Mouse (Mus musculus) liver, embryonic 14.5 days (tissue): ENCODE results near the gene Hist3h2ba. TPM values are rescaled to one million over a fixed set of nuclear protein-coding genes. Genes with fewer than 3 reads are reported as not detected.
A peak's percentile ranks its signal among the peaks of the same experiment; 100 is the strongest.

ENCODE experiments used
- ATAC-seq: fragments of 200-750 bp; cut with Nextera tagmentation; 2 replicates; pipeline ENCODE4 v1.8.0; 2017; ENCODE audit warnings: moderate number of reproducible peaks, mild to moderate bottlenecking, moderate library complexity; ENCODE audit not compliant: insufficient read depth
- DNase-seq, 3 experiments: peaks; one replicate each; pipeline ENCODE4 v3.0.0-alpha.2; 2012 to 2013; ENCODE audit warnings: low read depth in 3 of 3, low spot score in 3 of 3
- H3K27ac ChIP-seq: fragments of 300-500 bp; sonication (generic); 2 replicates; pipeline ENCODE4 v1.5.1; 2014; ENCODE audit warnings: moderate library complexity, mild to moderate bottlenecking, control low read depth, inconsistent platforms
- H3K27me3 ChIP-seq: fragments of 300-500 bp; sonication (generic); 2 replicates; pipeline ENCODE4 v1.6.1; 2014; ENCODE audit warnings: mild to moderate bottlenecking, low read length, moderate library complexity; ENCODE audit not compliant: control insufficient read depth, insufficient read depth
- H3K36me3 ChIP-seq: fragments of 300-500 bp; sonication (generic); replicated peaks from 2 replicates; pipeline ENCODE4 v1.6.1; 2014; ENCODE audit warnings: low read depth; ENCODE audit not compliant: control insufficient read depth, insufficient read depth
- H3K4me1 ChIP-seq, 2 experiments: fragments of 200-500 bp in 1 of 2; fragments of 300-500 bp in 1 of 2; sonication (generic) in 1 of 2; replicated peaks; 2 replicates each; pipeline ENCODE4 v1.6.1; 2012 to 2014; ENCODE audit warnings: antibody characterized with exemption in 1 of 2, inconsistent platforms in 1 of 2, low read length in 1 of 2; ENCODE audit not compliant: control insufficient read depth in 2 of 2, insufficient read depth in 2 of 2
- H3K4me2 ChIP-seq: fragments of 300-500 bp; sonication (generic); 2 replicates; pipeline ENCODE4 v1.6.1; 2014; ENCODE audit warnings: low read depth, mild to moderate bottlenecking, control low read depth, moderate library complexity
- H3K4me3 ChIP-seq, 2 experiments: fragments of 200-500 bp in 1 of 2; fragments of 300-500 bp in 1 of 2; sonication (generic) in 1 of 2; 2 replicates each; pipeline ENCODE4 v1.5.1; 2012 to 2014; ENCODE audit warnings: low read depth in 2 of 2, low read length in 2 of 2, mild to moderate bottlenecking in 2 of 2, control low read depth in 1 of 2, inconsistent platforms in 1 of 2, moderate library complexity in 1 of 2; ENCODE audit not compliant: insufficient read depth in 1 of 2
- H3K9ac ChIP-seq: fragments of 300-500 bp; sonication (generic); replicated peaks from 2 replicates; pipeline ENCODE4 v1.6.1; 2014; ENCODE audit warnings: mild to moderate bottlenecking, control low read depth, moderate library complexity
- H3K9me3 ChIP-seq: fragments of 300-500 bp; sonication (generic); 2 replicates; pipeline ENCODE4 v1.6.1; 2016; ENCODE audit warnings: low read length, mixed read lengths; ENCODE audit not compliant: control insufficient read depth
- CTCF ChIP-seq: IDR thresholded peaks from 2 replicates; pipeline ENCODE4 v1.5.1; 2016; ENCODE audit warnings: antibody characterized with exemption, low read depth, control low read depth
- EP300 ChIP-seq: IDR thresholded peaks from 2 replicates; pipeline ENCODE4 v1.6.1; 2016; ENCODE audit warnings: antibody characterized with exemption, low read depth
- WGBS: fragments of 180-500 bp; shearing (Covaris S2); extraction: QIAGEN DNeasy Blood & Tissue Kit; methylation state at CpG from one replicate; pipeline ENCODE4 v1.1.7; 2014; ENCODE audit not compliant: insufficient replicate concordance; 5-methylcytosine and 5-hydroxymethylcytosine counted together
- polyA plus RNA-seq, 2 experiments: library from polyadenylated mRNA; depleted of rRNA in 1 of 2; stranded (reverse) in 1 of 2; unstranded in 1 of 2; fragments of >200 nt; fragmentation: Nextera tagmentation in 1 of 2; extraction: Ambion mirVana in 1 of 2; gene quantifications; 2 replicates each; pipeline versions ENCODE4 v1.2.1 to v1.2.3; 2012 to 2014

Hist3h2ba gene
- polyA plus RNA-seq, 2 experiments, result 6.0 to 15.7 TPM

GRCm38 (mm10) chr11:58990794-58991193 is 42.1 kb downstream of the Hist3h2ba start:
- H3K4me1 ChIP-seq, result peaks cover 8 to 19% of the 10 kb centered on the region in 2 experiments
- H3K27ac ChIP-seq, result no peak overlapping the region
- H3K9ac ChIP-seq, result no peak overlapping the region
- H3K9me3 ChIP-seq, result no peaks in the 10 kb centered on the region
- TF ChIP-seq CTCF (no peak), EP300 (no peak)
- ATAC-seq (no peak), DNase-seq (no peak)
- H3K36me3 ChIP-seq, result peaks cover 6% of the 10 kb centered on the region
- no peak overlapping the region for H3K4me2 ChIP-seq
- WGBS, result 60% methylated on average over 9 of the region's 9 CpGs
- H3K27me3 ChIP-seq, result no peaks in the 10 kb centered on the region; the same call in 1 of the 2 replicates
- H3K4me3 ChIP-seq, result no peak overlapping the region

- WGBS, result 67% methylated on average over 3 of the region's 3 CpGs
- TF ChIP-seq EP300 (no peak), CTCF (no peak)
- Histone ChIP-seq H3K9ac (no peak overlapping the region), H3K4me1 (peaks cover 8 to 19% of the 10 kb centered on the region in 2 experiments), H3K4me3 (no peak overlapping the region), H3K27ac (no peak overlapping the region), H3K9me3 (no peaks in the 10 kb centered on the region), H3K27me3 (no peaks in the 10 kb centered on the region; the same call in 1 of the 2 replicates), H3K4me2 (no peak overlapping the region), H3K36me3 (peaks cover 6% of the 10 kb centered on the region)
- no peak for ATAC-seq
- DNase-seq, result no peak
Observed at GRCm38 (mm10) chr11:58991911-58992310, 43.2 kb downstream of the Hist3h2ba start.

GRCm38 (mm10) chr11:58993091-58993670 is 44.5 kb downstream of the Hist3h2ba start:
- no peak for TF ChIP-seq CTCF
- no peak for TF ChIP-seq EP300
- Histone ChIP-seq H3K4me1 (peaks cover 8 to 19% of the 10 kb centered on the region in 2 experiments), H3K4me2 (no peak overlapping the region), H3K27ac (no peak overlapping the region), H3K36me3 (no peaks in the 10 kb centered on the region; the same call in 1 of the 2 replicates), H3K27me3 (no peaks in the 10 kb centered on the region; the same call in 1 of the 2 replicates), H3K9me3 (no peaks in the 10 kb centered on the region), H3K4me3 (no peak overlapping the region), H3K9ac (no peak overlapping the region)
- WGBS, result 38% methylated on average over 6 of the region's 6 CpGs
- no peak for ATAC-seq
- DNase-seq, result no peak

- ATAC-seq (peak; percentile 75), DNase-seq (peak; percentile 37 to 62 (median 41))
- Histone ChIP-seq H3K27ac (no peak overlapping the region), H3K4me1 (peaks cover 8 to 19% of the 10 kb centered on the region in 2 experiments), H3K9ac (no peak overlapping the region), H3K9me3 (no peaks in the 10 kb centered on the region), H3K4me3 (peak overlapping the region; percentile 6 to 37; a peak in 3 of 4 replicates), H3K36me3 (no peaks in the 10 kb centered on the region), H3K4me2 (peak overlapping the region; percentile 67), H3K27me3 (no peaks in the 10 kb centered on the region; the same call in 1 of the 2 replicates)
- TF ChIP-seq CTCF, result peak; percentile 42
- no peak for TF ChIP-seq EP300
- 2% methylated on average over 33 of the region's 35 CpGs for WGBS
Observed at GRCm38 (mm10) chr11:58994337-58994826, 45.7 kb downstream of the Hist3h2ba start.

- H3K9ac ChIP-seq, result no peak overlapping the region
- 57% methylated on average over 9 of the region's 9 CpGs for WGBS
- no peak overlapping the region for H3K27ac ChIP-seq
- peak overlapping the region; percentile 67; the same call in 1 of the 2 replicates for H3K4me2 ChIP-seq
- TF ChIP-seq EP300, result no peak
- no peak for TF ChIP-seq CTCF
- H3K36me3 ChIP-seq, result no peaks in the 10 kb centered on the region
- ATAC-seq (no peak), DNase-seq (no peak)
- H3K4me1 ChIP-seq, result peaks cover 8 to 19% of the 10 kb centered on the region in 2 experiments
- H3K4me3 ChIP-seq, result no peak overlapping the region
- no peaks in the 10 kb centered on the region for H3K9me3 ChIP-seq
- no peaks in the 10 kb centered on the region; the same call in 1 of the 2 replicates for H3K27me3 ChIP-seq
Observed at GRCm38 (mm10) chr11:58995061-58995806, 46.5 kb downstream of the Hist3h2ba start.
